Mouse (Mus musculus) MEL (cell line): ENCODE results near the gene Bst2. TPM values are rescaled to one million over a fixed set of nuclear protein-coding genes. Genes with fewer than 3 reads are reported as not detected.

Experiments
- DNase-seq: peaks from one replicate; pipeline ENCODE4 v3.0.0; 2011; ENCODE audit warnings: low read depth, low spot score
- H3K27ac ChIP-seq: 2 replicates; pipeline ENCODE4 v1.5.1; 2012; ENCODE audit warnings: low read depth, mild to moderate bottlenecking, control low read depth, low read length, moderate library complexity; ENCODE audit not compliant: control insufficient read depth
- H3K27me3 ChIP-seq, 2 experiments: fragments of 150-350 bp in 1 of 2; sonication (generic) in 1 of 2; 2 replicates each; pipeline ENCODE4 v1.6.1; 2012; ENCODE audit warnings: low read length in 2 of 2, mild to moderate bottlenecking in 2 of 2, improper control_type of control experiment in 1 of 2, moderate library complexity in 1 of 2; ENCODE audit not compliant: insufficient read depth in 2 of 2, control insufficient read depth in 1 of 2
- H3K36me3 ChIP-seq, 2 experiments: 2 replicates each; pipeline ENCODE4 v1.6.1; 2012 to 2014; ENCODE audit warnings: low read length in 2 of 2, improper control_type of control experiment in 1 of 2, inconsistent platforms in 1 of 2, mild to moderate bottlenecking in 1 of 2; ENCODE audit not compliant: insufficient read depth in 2 of 2, control insufficient read depth in 1 of 2
- H3K4me1 ChIP-seq, 2 experiments: fragments of 150-350 bp in 1 of 2; sonication (generic) in 1 of 2; 2 replicates each; pipeline ENCODE4 v1.6.1; 2012; ENCODE audit warnings: low read length in 2 of 2, improper control_type of control experiment in 1 of 2, mild to moderate bottlenecking in 1 of 2; ENCODE audit not compliant: insufficient read depth in 2 of 2, control insufficient read depth in 1 of 2
- H3K4me3 ChIP-seq, 2 experiments: fragments of 150-350 bp in 1 of 2; sonication (generic) in 1 of 2; 2 replicates each; pipeline ENCODE4 v1.5.1; 2012; ENCODE audit warnings: low read depth in 2 of 2, low read length in 2 of 2, mild to moderate bottlenecking in 2 of 2, moderate library complexity in 2 of 2, control low read depth in 1 of 2, improper control_type of control experiment in 1 of 2; ENCODE audit not compliant: control insufficient read depth in 1 of 2, insufficient read depth in 1 of 2
- H3K79me2 ChIP-seq: 2 replicates; pipeline ENCODE4 v1.6.1; 2012; ENCODE audit warnings: mild to moderate bottlenecking, low read length, moderate library complexity; ENCODE audit not compliant: control insufficient read depth, poor library complexity, insufficient read depth
- H3K9ac ChIP-seq: 2 replicates; pipeline ENCODE4 v1.6.1; 2012; ENCODE audit warnings: low read depth, mild to moderate bottlenecking, control low read depth, low read length, moderate library complexity; ENCODE audit not compliant: control insufficient read depth, poor library complexity, severe bottlenecking
- H3K9me3 ChIP-seq: fragments of 150-350 bp; sonication (generic); replicated peaks from 2 replicates; pipeline ENCODE4 v1.6.1; 2012; ENCODE audit warnings: mild to moderate bottlenecking, low read length, improper control_type of control experiment, moderate library complexity; ENCODE audit not compliant: insufficient read depth
- BHLHE40 ChIP-seq: IDR thresholded peaks from 2 replicates; pipeline ENCODE4 v1.6.1; 2012; ENCODE audit warnings: low read depth, mild to moderate bottlenecking, inconsistent platforms, low read length, improper control_type of control experiment, borderline replicate concordance
- CHD2 ChIP-seq: IDR thresholded peaks from 2 replicates; pipeline ENCODE4 v1.6.1; 2011; ENCODE audit warnings: low read length, improper control_type of control experiment
- CTCF ChIP-seq, 3 experiments: IDR thresholded peaks in 2 of 3; conservative IDR thresholded peaks in 1 of 3; 2 replicates each; pipeline ENCODE4 v1.5.1; 2011 to 2012; ENCODE audit warnings: low read length in 3 of 3, low read depth in 2 of 3, mild to moderate bottlenecking in 2 of 3, improper control_type of control experiment in 1 of 3, inconsistent platforms in 1 of 3, mixed read lengths in 1 of 3, moderate library complexity in 1 of 3; ENCODE audit not compliant: control insufficient read depth in 1 of 3, insufficient read depth in 1 of 3, poor library complexity in 1 of 3, severe bottlenecking in 1 of 3
- EP300 ChIP-seq, 2 experiments: IDR thresholded peaks; 2 replicates each; pipeline ENCODE4 v1.6.1; 2011; ENCODE audit warnings: improper control_type of control experiment in 2 of 2, low read length in 2 of 2, low read depth in 1 of 2, mild to moderate bottlenecking in 1 of 2
- ETS1 ChIP-seq: IDR thresholded peaks from 2 replicates; pipeline ENCODE4 v1.6.1; 2012; ENCODE audit warnings: low read depth, mild to moderate bottlenecking, inconsistent platforms, low read length, improper control_type of control experiment, moderate library complexity
- GATA1 ChIP-seq: IDR thresholded peaks from 2 replicates; pipeline ENCODE4 v1.6.1; 2011; ENCODE audit warnings: low read depth, low read length, improper control_type of control experiment
- KAT2A ChIP-seq: conservative IDR thresholded peaks from 2 replicates; pipeline ENCODE4 v1.6.1; 2012; ENCODE audit warnings: low read depth, low read length, improper control_type of control experiment, inconsistent platforms
- MAFK ChIP-seq: IDR thresholded peaks from 2 replicates; pipeline ENCODE4 v1.6.1; 2011; ENCODE audit warnings: low read depth, mild to moderate bottlenecking, low read length, improper control_type of control experiment, borderline replicate concordance
- MAX ChIP-seq: IDR thresholded peaks from 2 replicates; pipeline ENCODE4 v1.6.1; 2011; ENCODE audit warnings: low read length, improper control_type of control experiment
- MEF2A ChIP-seq: IDR thresholded peaks from 2 replicates; pipeline ENCODE4 v1.6.1; 2014; ENCODE audit warnings: low read depth, mild to moderate bottlenecking, inconsistent platforms, low read length, improper control_type of control experiment; ENCODE audit not compliant: poor library complexity, insufficient replicate concordance, severe bottlenecking; ENCODE audit errors: extremely low read depth
- MXI1 ChIP-seq: IDR thresholded peaks from 2 replicates; pipeline ENCODE4 v1.6.1; 2011; ENCODE audit warnings: mild to moderate bottlenecking, low read depth, low read length, improper control_type of control experiment
- MYB ChIP-seq: IDR thresholded peaks from 2 replicates; pipeline ENCODE4 v1.6.1; 2011; ENCODE audit warnings: mild to moderate bottlenecking, low read depth, low read length, improper control_type of control experiment
- NELFE ChIP-seq: IDR thresholded peaks from 2 replicates; pipeline ENCODE4 v1.6.1; 2011; ENCODE audit warnings: low read depth, low read length, improper control_type of control experiment
- NRF1 ChIP-seq: IDR thresholded peaks from 2 replicates; pipeline ENCODE4 v1.6.1; 2014; ENCODE audit warnings: low read depth, mild to moderate bottlenecking, inconsistent platforms, low read length, improper control_type of control experiment, moderate library complexity; ENCODE audit not compliant: poor library complexity, insufficient read depth, severe bottlenecking
- POLR2A ChIP-seq, 2 experiments: IDR thresholded peaks; 2 replicates each; pipeline ENCODE4 v1.6.1; 2011 to 2012; ENCODE audit warnings: low read length in 2 of 2, mild to moderate bottlenecking in 2 of 2, control low read depth in 1 of 2, improper control_type of control experiment in 1 of 2, low read depth in 1 of 2, moderate library complexity in 1 of 2; ENCODE audit not compliant: control insufficient read depth in 1 of 2, insufficient read depth in 1 of 2, poor library complexity in 1 of 2
- POLR2AphosphoS2 ChIP-seq: IDR thresholded peaks from 2 replicates; pipeline ENCODE4 v1.6.1; 2011; ENCODE audit warnings: low read length, improper control_type of control experiment
- POLR2AphosphoS5 ChIP-seq: IDR thresholded peaks from 2 replicates; pipeline ENCODE4 v1.6.1; 2012; ENCODE audit warnings: low read depth, borderline replicate concordance, mild to moderate bottlenecking, inconsistent platforms, low read length, moderate library complexity, mixed read lengths
- SIN3A ChIP-seq: IDR thresholded peaks from 2 replicates; pipeline ENCODE4 v1.6.1; 2012; ENCODE audit warnings: low read length, improper control_type of control experiment, inconsistent platforms
- SMC3 ChIP-seq: IDR thresholded peaks from 2 replicates; pipeline ENCODE4 v1.6.1; 2011; ENCODE audit warnings: low read depth, low read length, improper control_type of control experiment
- TAL1 ChIP-seq: IDR thresholded peaks from 2 replicates; pipeline ENCODE4 v1.6.1; 2012; ENCODE audit warnings: mild to moderate bottlenecking, inconsistent platforms, low read length, moderate library complexity, mixed read lengths
- UBTF ChIP-seq: IDR thresholded peaks from 2 replicates; pipeline ENCODE4 v1.6.1; 2012; ENCODE audit warnings: low read depth, mild to moderate bottlenecking, inconsistent platforms, low read length, improper control_type of control experiment, moderate library complexity, borderline replicate concordance; ENCODE audit not compliant: insufficient read depth
- USF1 ChIP-seq: IDR thresholded peaks from 2 replicates; pipeline ENCODE4 v1.6.1; 2014; ENCODE audit warnings: low read depth, mild to moderate bottlenecking, inconsistent platforms, low read length, improper control_type of control experiment, moderate library complexity
- ZC3H11A ChIP-seq: IDR thresholded peaks from 2 replicates; pipeline ENCODE4 v1.6.1; 2012; ENCODE audit warnings: low read depth, mild to moderate bottlenecking, inconsistent platforms, low read length, improper control_type of control experiment
- ZKSCAN1 ChIP-seq: IDR thresholded peaks from 2 replicates; pipeline ENCODE4 v1.6.1; 2012; ENCODE audit warnings: low read depth, mild to moderate bottlenecking, inconsistent platforms, low read length, improper control_type of control experiment, moderate library complexity
- ZMIZ1 ChIP-seq: IDR thresholded peaks from 2 replicates; pipeline ENCODE4 v1.6.1; 2012; ENCODE audit warnings: low read depth, mild to moderate bottlenecking, inconsistent platforms, low read length, improper control_type of control experiment, moderate library complexity
- polyA plus RNA-seq, 2 experiments: library from polyadenylated mRNA; stranded (reverse) in 1 of 2; unstranded in 1 of 2; fragments of >175 nt in 1 of 2; fragments of >200 nt in 1 of 2; gene quantifications; 2 replicates each; pipeline versions ENCODE4 v1.2.1 to v1.2.4; 2012; ENCODE audit warnings: low replicate concordance in 2 of 2, low read depth in 1 of 2; ENCODE audit not compliant: insufficient read length in 2 of 2, insufficient read depth in 1 of 2, missing spikeins in 1 of 2
- total RNA-seq: library from RNA; depleted of rRNA; stranded (reverse); fragments of 300-350 nt; gene quantifications from 2 replicates; pipeline ENCODE4 v1.2.3, GENCODE M21; 2012

Gene Bst2
- total and polyA plus RNA-seq, 3 experiments, result 49.9 to 125 TPM; not detected in 1

DNA sequence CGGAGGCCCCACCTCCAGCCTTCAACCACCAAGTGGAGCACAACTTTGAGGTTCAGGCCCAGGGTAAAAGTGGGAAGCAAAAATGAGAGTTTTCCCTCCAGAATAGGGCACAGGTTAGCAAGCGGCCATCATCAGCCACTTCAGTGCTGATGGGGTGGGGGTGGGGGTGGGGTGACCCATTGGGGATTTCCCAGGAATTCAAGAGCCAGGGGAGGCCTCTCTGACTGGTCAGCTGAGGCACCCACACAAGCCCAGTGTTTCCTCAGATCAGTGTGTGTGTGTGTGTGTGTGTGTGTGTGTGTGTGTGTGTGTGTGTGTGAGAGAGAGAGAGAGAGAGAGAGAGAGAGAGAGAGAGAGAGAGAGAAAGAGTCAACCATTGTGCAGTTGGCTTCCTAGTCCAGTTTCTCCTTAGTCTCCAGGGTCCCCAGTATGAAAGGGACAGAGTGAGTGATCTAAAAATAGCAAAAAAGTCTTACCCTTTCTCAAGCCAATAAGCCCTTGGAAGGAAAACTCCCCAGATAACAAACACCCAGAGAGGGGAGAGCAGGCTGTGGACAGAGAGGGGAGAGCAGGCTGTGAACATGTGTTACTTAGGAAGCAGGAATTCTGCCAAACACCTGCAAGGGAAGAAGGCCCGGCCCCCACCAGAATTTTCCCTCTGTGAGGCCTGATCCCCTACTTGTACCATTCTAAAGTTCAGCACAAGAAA is 9.9 kb downstream of the Bst2 start:
- Histone ChIP-seq H3K36me3 (no peaks in the 10 kb centered on the region), H3K27me3 (no peaks in the 10 kb centered on the region; a peak in 1 of 4 replicates), H3K4me1 (no peaks in the 10 kb centered on the region)
- TF ChIP-seq MAX (no peak), NELFE (no peak), TAL1 (no peak), ZKSCAN1 (no peak), GATA1 (no peak), NRF1 (no peak), CHD2 (no peak), USF1 (no peak), MEF2A (no peak), POLR2AphosphoS5 (no peak), ZC3H11A (no peak), SIN3A (no peak), CTCF (IDR thresholded peaks at IDR 0.05 in 2 of 3, conservative IDR thresholded peaks at IDR 0.05 in 1 of 3; ENCODE audit: control insufficient read depth in 1 of 3, insufficient read depth in 1 of 3, low read depth in 2 of 3, low read length in 3 of 3, poor library complexity in 1 of 3, severe bottlenecking in 1 of 3) (no peak), KAT2A (no peak), UBTF (no peak), MAFK (no peak), SMC3 (no peak), POLR2A (IDR thresholded peaks at IDR 0.05; ENCODE audit: control insufficient read depth in 1 of 2, insufficient read depth in 1 of 2, low read depth in 1 of 2, low read length in 2 of 2, poor library complexity in 1 of 2) (no peak), BHLHE40 (no peak), ZMIZ1 (no peak)
- TF ChIP-seq, all 39 proteins: peak for 0
- Histone ChIP-seq H3K79me2 (no peaks in the 10 kb centered on the region), H3K27ac (no peak overlapping the region), H3K9ac (no peak overlapping the region), H3K4me3 (no peak overlapping the region), H3K9me3 (no peaks in the 10 kb centered on the region)
- no peak for DNase-seq

DNA sequence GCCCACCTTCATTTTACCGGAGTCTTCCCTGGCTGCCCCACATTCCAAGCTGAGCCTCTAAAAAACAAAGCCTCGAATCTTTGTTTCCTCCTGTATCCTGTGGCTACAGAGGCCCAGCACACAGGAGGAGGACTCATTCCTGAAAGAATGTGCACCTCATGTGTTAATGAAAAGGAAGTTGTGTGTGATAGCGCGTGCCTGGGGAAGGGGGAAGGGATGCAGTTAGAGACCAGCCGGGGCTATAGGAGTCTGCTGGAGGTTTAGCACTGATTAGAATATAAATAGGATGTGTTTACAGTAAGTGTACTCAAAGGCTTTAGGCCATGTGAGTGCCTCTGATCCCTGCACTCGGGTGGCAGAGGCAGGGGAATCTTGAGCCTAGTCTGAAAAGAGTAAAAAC is 11.0 kb downstream of the Bst2 start:
- Histone ChIP-seq H3K27ac (no peak overlapping the region), H3K9me3 (no peaks in the 10 kb centered on the region), H3K4me3 (no peak overlapping the region), H3K4me1 (0 out of 4 replicates have a peak, but pooled peaks cover 0 to 3% of the 10 kb centered on the region in 2 experiments), H3K79me2 (no peaks in the 10 kb centered on the region), H3K9ac (no peak overlapping the region), H3K27me3 (no peaks in the 10 kb centered on the region; a peak in 1 of 4 replicates), H3K36me3 (no peaks in the 10 kb centered on the region; a peak in 1 of 4 replicates)
- TF ChIP-seq ETS1, result no peak
- TF ChIP-seq UBTF, result no peak
- TF ChIP-seq EP300 (IDR thresholded peaks at IDR 0.05; ENCODE audit: low read depth in 1 of 2, low read length in 2 of 2), result no peak
- TF ChIP-seq MYB, result no peak
- TF ChIP-seq POLR2AphosphoS2, result no peak
- no peak for TF ChIP-seq MAX
- TF ChIP-seq MXI1, result no peak
- DNase-seq, result no peak
